Mouse (Mus musculus): Measurements from ENCODE around the gene Mettl7b. TPM values are rescaled to one million over a fixed set of nuclear protein-coding genes. Genes with fewer than 3 reads are reported as not detected.

The Mettl7b gene
- polyA plus RNA-seq, 1 experiment from 2014 or later = 6.1 TPM

- TF ChIP-seq CTCF (IDR thresholded peaks at IDR 0.05) = peak; percentile 92
- POLR2A ChIA-PET = interaction anchor here (1.3 to 2.2 kb wide), 3 partner anchors 54 to 64 kb away, joined by 6 to 9 read pairs (median 6); partner anchors contain the start of genes Bloc1s1 and Rdh5
- no peaks in the 10 kb centered on the region for H3K27me3 ChIP-seq
- no peak for DNase-seq (ENCODE audit: low read depth, low spot score)
- CTCF ChIA-PET = interaction anchor here (0.7 to 8.2 kb wide), 20 partner anchors 10 to 360 kb away, joined by 3 to 54 read pairs (median 6); partner anchors contain the start of genes Bloc1s1, Mettl7b, Olfr9 and Rdh5
- in situ Hi-C loops (cut with MboI; ENCODE audit: low pct_unique_long_range_greater_than_20kb) = loop anchor here (5.0 kb wide), 2 partner anchors 55 to 130 kb away; partner anchors contain the start of genes Bloc1s1 and Rdh5
- peak; percentile 20 for ATAC-seq
These were observed 16.8 kb upstream of the Mettl7b start for GRCm38 (mm10) chr10:128977522-128978114.

- DNase-seq (ENCODE audit: low read depth, low spot score) (no peak), ATAC-seq (no peak)
- in situ Hi-C loops (cut with MboI; ENCODE audit: low pct_unique_long_range_greater_than_20kb) = loop anchor here (5.0 kb wide), 2 partner anchors 54 to 129 kb away; partner anchors contain the start of genes Bloc1s1 and Rdh5
- ChIA-PET CTCF (interaction anchor here (1.0 to 8.2 kb wide), 10 partner anchors 11 to 81 kb away, joined by 3 to 54 read pairs (median 10); partner anchors contain the start of genes Bloc1s1, Olfr9 and Rdh5), POLR2A (interaction anchor here (1.1 kb wide), 1 partner anchor 84 kb away, joined by 3 read pairs; no protein-coding TSS in a partner anchor)
- H3K27me3 ChIP-seq = no peaks in the 10 kb centered on the region
- TF ChIP-seq CTCF (IDR thresholded peaks at IDR 0.05) = no peak
These were observed 15.6 kb upstream of the Mettl7b start for GRCm38 (mm10) chr10:128976395-128976794.

GRCm38 (mm10) chr10:128972841-128973240 is 12.1 kb upstream of the Mettl7b start:
- TF ChIP-seq CTCF (IDR thresholded peaks at IDR 0.05) = no peak
- ChIA-PET CTCF (interaction anchor here (0.9 kb wide), 1 partner anchor 25 kb away, joined by 3 read pairs; no protein-coding TSS in a partner anchor), POLR2A (no interaction called here)
- no peaks in the 10 kb centered on the region for H3K27me3 ChIP-seq
- in situ Hi-C loops (cut with MboI; ENCODE audit: low pct_unique_long_range_greater_than_20kb) = no loop called here
- ATAC-seq (no peak), DNase-seq (ENCODE audit: low read depth, low spot score) (no peak)

GRCm38 (mm10) chr10:128970740-128971250 is 10.0 kb upstream of the Mettl7b start:
- no peak for TF ChIP-seq CTCF (IDR thresholded peaks at IDR 0.05)
- in situ Hi-C loops (cut with MboI; ENCODE audit: low pct_unique_long_range_greater_than_20kb) = no loop called here
- CTCF ChIA-PET = interaction anchor here (0.8 kb wide), 1 partner anchor 9 kb away, joined by 3 read pairs; no protein-coding TSS in a partner anchor
- POLR2A ChIA-PET = no interaction called here
- DNase-seq (ENCODE audit: low read depth, low spot score) = no peak
- ATAC-seq = no peak
- H3K27me3 ChIP-seq = no peaks in the 10 kb centered on the region

- no peak for DNase-seq (ENCODE audit: low read depth, low spot score)
- no peak for TF ChIP-seq CTCF (IDR thresholded peaks at IDR 0.05)
- CTCF ChIA-PET = interaction anchor here (1.1 kb wide), 1 partner anchor 10 kb away, joined by 3 read pairs; no protein-coding TSS in a partner anchor
- in situ Hi-C loops (cut with MboI; ENCODE audit: low pct_unique_long_range_greater_than_20kb) = no loop called here
- ATAC-seq = peak; percentile 93
- POLR2A ChIA-PET = no interaction called here
- no peaks in the 10 kb centered on the region for H3K27me3 ChIP-seq
These were observed 7.6 kb upstream of the Mettl7b start for GRCm38 (mm10) chr10:128968341-128968749.

GRCm38 (mm10) chr10:128965871-128966270 is 5.1 kb upstream of the Mettl7b start:
- ChIA-PET POLR2A (no interaction called here), CTCF (interaction anchor here (1.2 to 1.9 kb wide), 5 partner anchors 9 to 38 kb away, joined by 3 to 6 read pairs (median 4); no protein-coding TSS in a partner anchor)
- DNase-seq (ENCODE audit: low read depth, low spot score) (no peak), ATAC-seq (no peak)
- no peaks in the 10 kb centered on the region for H3K27me3 ChIP-seq
- in situ Hi-C loops (cut with MboI; ENCODE audit: low pct_unique_long_range_greater_than_20kb) = no loop called here
- TF ChIP-seq CTCF (IDR thresholded peaks at IDR 0.05) = no peak

- POLR2A ChIA-PET = no interaction called here
These were observed 4.2 kb upstream of the Mettl7b start for GRCm38 (mm10) chr10:128964961-128965360.

GRCm38 (mm10) chr10:128960142-128960541 is 646 bp downstream of the Mettl7b start:
- POLR2A ChIA-PET = no interaction called here
- DNase-seq (ENCODE audit: low read depth, low spot score) (no peak), ATAC-seq (no peak)
- TF ChIP-seq CTCF (IDR thresholded peaks at IDR 0.05) = no peak
- CTCF ChIA-PET = interaction anchor here (1.6 to 1.9 kb wide), 2 partner anchors 15 to 18 kb away, joined by 3 to 5 read pairs; no protein-coding TSS in a partner anchor
- no peaks in the 10 kb centered on the region for H3K27me3 ChIP-seq
- in situ Hi-C loops (cut with MboI; ENCODE audit: low pct_unique_long_range_greater_than_20kb) = no loop called here

More at GRCm38 (mm10) chr10:128964961-128965360, 4.2 kb upstream of the Mettl7b start:
- CTCF ChIA-PET = interaction anchor here (1.4 to 1.9 kb wide), 3 partner anchors 9 to 19 kb away, joined by 4 to 6 read pairs (median 4); no protein-coding TSS in a partner anchor
- no peak for DNase-seq (ENCODE audit: low read depth, low spot score)
- in situ Hi-C loops (cut with MboI; ENCODE audit: low pct_unique_long_range_greater_than_20kb) = no loop called here
- H3K27me3 ChIP-seq = no peaks in the 10 kb centered on the region
- TF ChIP-seq CTCF (IDR thresholded peaks at IDR 0.05) = no peak
- ATAC-seq = no peak

GRCm38 (mm10) chr10:128958340-128958739 is 2.4 kb downstream of the Mettl7b start:
- no peaks in the 10 kb centered on the region for H3K27me3 ChIP-seq
- in situ Hi-C loops (cut with MboI; ENCODE audit: low pct_unique_long_range_greater_than_20kb) = no loop called here
- ATAC-seq = no peak
- ChIA-PET POLR2A (no interaction called here), CTCF (interaction anchor here (0.9 to 1.6 kb wide), 4 partner anchors 9 to 13 kb away, joined by 3 to 4 read pairs (median 3); no protein-coding TSS in a partner anchor)
- DNase-seq (ENCODE audit: low read depth, low spot score) = no peak
- TF ChIP-seq CTCF (IDR thresholded peaks at IDR 0.05) = no peak

GRCm38 (mm10) chr10:128950208-128950887 is 10.4 kb downstream of the Mettl7b start:
- ATAC-seq (peak; percentile 37), DNase-seq (ENCODE audit: low read depth, low spot score) (no peak)
- TF ChIP-seq CTCF (IDR thresholded peaks at IDR 0.05) = no peak
- H3K27me3 ChIP-seq = no peaks in the 10 kb centered on the region
- ChIA-PET POLR2A (interaction anchor here (1.1 kb wide), 1 partner anchor 27 kb away, joined by 3 read pairs; the partner anchor contains the start of gene Bloc1s1), CTCF (interaction anchor here (0.6 to 2.1 kb wide), 2 partner anchors 27 kb away, joined by 3 to 7 read pairs; partner anchors contain the start of gene Bloc1s1)
- in situ Hi-C loops (cut with MboI; ENCODE audit: low pct_unique_long_range_greater_than_20kb) = no loop called here

Data from Patski (cell line).